Mouse (Mus musculus) thymus, adult 2 months (tissue): Measurements from ENCODE around the gene Nckap5. TPM values are rescaled to one million over a fixed set of nuclear protein-coding genes. Genes with fewer than 3 reads are reported as not detected.

Experiments used
- DNase-seq: peaks from one replicate; pipeline ENCODE4 v3.0.0; 2021
- H3K27ac ChIP-seq: fragments of 200-500 bp; 2 replicates; pipeline ENCODE4 v1.5.1; 2012; ENCODE audit warnings: low read length, control low read depth; ENCODE audit not compliant: control insufficient read depth, insufficient read depth
- H3K27me3 ChIP-seq: fragments of 200-500 bp; 2 replicates; pipeline ENCODE4 v1.6.1; 2012; ENCODE audit warnings: mild to moderate bottlenecking, low read length, moderate library complexity, mixed read lengths; ENCODE audit not compliant: control insufficient read depth, insufficient read depth
- H3K36me3 ChIP-seq: fragments of 200-500 bp; 2 replicates; pipeline ENCODE4 v1.6.1; 2012; ENCODE audit warnings: mild to moderate bottlenecking, low read length, moderate library complexity; ENCODE audit not compliant: control insufficient read depth, insufficient read depth
- H3K4me1 ChIP-seq: fragments of 200-500 bp; replicated peaks from 2 replicates; pipeline ENCODE4 v1.6.1; 2012; ENCODE audit warnings: low read length; ENCODE audit not compliant: control insufficient read depth, insufficient read depth
- H3K4me3 ChIP-seq: fragments of 200-500 bp; 2 replicates; pipeline ENCODE4 v1.5.1; 2012; ENCODE audit warnings: mild to moderate bottlenecking, low read length, control low read depth, moderate library complexity; ENCODE audit not compliant: control insufficient read depth, insufficient read depth
- CTCF ChIP-seq: fragments of 200-500 bp; IDR thresholded peaks from 2 replicates; pipeline ENCODE4 v1.5.1; 2012; ENCODE audit warnings: mild to moderate bottlenecking, control low read depth, low read length, moderate library complexity, borderline replicate concordance; ENCODE audit not compliant: control insufficient read depth, poor library complexity, insufficient read depth; ENCODE audit errors: extremely low read depth
- POLR2A ChIP-seq: fragments of 200-500 bp; IDR thresholded peaks from 2 replicates; pipeline ENCODE4 v1.6.1; 2012; ENCODE audit warnings: mild to moderate bottlenecking, low read length, control low read depth, moderate library complexity; ENCODE audit not compliant: control insufficient read depth, poor library complexity, insufficient read depth; ENCODE audit errors: extremely low read depth
- WGBS: fragments of 180-500 bp; shearing (Covaris S2); methylation state at CpG from one replicate; pipeline ENCODE4 v1.1.7; 2018; 5-methylcytosine and 5-hydroxymethylcytosine counted together
- polyA plus RNA-seq: library from polyadenylated mRNA; depleted of rRNA; stranded (reverse); fragments of >200 nt; gene quantifications from 2 replicates; pipeline ENCODE4 v1.2.3, GENCODE M21; 2012

Gene Nckap5
- polyA plus RNA-seq, 1 experiment: 0.50 TPM

DNA sequence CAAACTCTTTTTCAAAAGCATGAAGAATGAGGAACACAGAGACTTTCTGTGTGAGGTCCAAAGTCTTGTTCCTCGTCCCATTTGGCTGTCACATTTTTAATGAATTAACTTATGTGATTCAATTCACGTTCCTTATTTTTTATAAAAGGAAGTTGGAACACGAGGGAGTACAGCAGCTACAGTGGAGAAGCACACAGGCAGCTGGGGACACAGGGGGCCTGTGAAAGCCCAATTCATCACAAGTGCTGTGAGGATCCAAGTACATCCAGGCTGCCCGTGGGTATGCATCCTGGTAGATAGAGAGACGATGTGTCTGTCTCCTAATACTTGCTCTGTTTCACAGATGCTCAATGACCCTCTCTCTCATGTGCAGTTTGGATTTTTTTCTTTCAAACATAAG lies 576.2 kb downstream of the Nckap5 start:
- Histone ChIP-seq H3K4me1 (no peaks in the 10 kb centered on the region), H3K4me3 (no peak overlapping the region), H3K27me3 (no peaks in the 10 kb centered on the region), H3K27ac (no peak overlapping the region), H3K36me3 (no peaks in the 10 kb centered on the region)
- TF ChIP-seq CTCF: no peak
- TF ChIP-seq POLR2A: no peak
- WGBS: 66% methylated on average over 5 of the region's 5 CpGs
- DNase-seq: no peak

GRCm38 (mm10) chr1:126253934-126254333 lies 576.7 kb downstream of the Nckap5 start:
- H3K4me1 ChIP-seq: no peaks in the 10 kb centered on the region
- no peak for DNase-seq
- no peak overlapping the region for H3K27ac ChIP-seq
- no peaks in the 10 kb centered on the region for H3K36me3 ChIP-seq
- WGBS: 94% methylated on average over 7 of the region's 7 CpGs
- no peak overlapping the region for H3K4me3 ChIP-seq
- H3K27me3 ChIP-seq: no peaks in the 10 kb centered on the region
- TF ChIP-seq CTCF (no peak), POLR2A (no peak)

DNA sequence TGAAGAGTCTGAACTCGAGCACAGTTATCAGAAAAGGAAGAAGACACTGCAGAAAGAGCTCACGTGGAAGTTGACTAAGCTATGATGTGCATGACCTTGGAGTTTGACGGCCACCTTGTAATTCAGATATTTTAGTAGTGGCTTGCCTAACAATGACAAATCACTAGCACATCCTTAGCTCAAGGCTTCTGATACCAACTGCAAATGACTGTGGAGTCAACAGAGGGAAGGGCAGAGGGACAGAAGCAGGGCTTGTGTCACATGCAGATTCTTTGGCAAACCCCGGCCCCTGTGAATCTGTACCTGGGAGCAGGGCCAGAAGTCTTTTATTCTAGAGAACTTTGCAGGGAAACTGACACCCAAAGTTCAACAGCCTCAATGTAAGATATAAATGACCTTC lies 597.4 kb downstream of the Nckap5 start:
- no peaks in the 10 kb centered on the region for H3K36me3 ChIP-seq
- DNase-seq: no peak
- H3K4me3 ChIP-seq: no peak overlapping the region
- no peaks in the 10 kb centered on the region for H3K27me3 ChIP-seq
- 82% methylated on average over 4 of the region's 4 CpGs for WGBS
- no peak for TF ChIP-seq CTCF
- no peak for TF ChIP-seq POLR2A
- H3K4me1 ChIP-seq: no peaks in the 10 kb centered on the region
- H3K27ac ChIP-seq: no peak overlapping the region

GRCm38 (mm10) chr1:126231199-126231598 lies 599.4 kb downstream of the Nckap5 start:
- Histone ChIP-seq H3K4me1 (no peaks in the 10 kb centered on the region), H3K4me3 (no peak overlapping the region), H3K27ac (no peak overlapping the region), H3K27me3 (no peaks in the 10 kb centered on the region), H3K36me3 (no peaks in the 10 kb centered on the region)
- WGBS: 84% methylated on average over 9 of the region's 9 CpGs
- no peak for DNase-seq
- TF ChIP-seq CTCF (no peak), POLR2A (no peak)

- no peak overlapping the region for H3K27ac ChIP-seq
- DNase-seq: no peak
- no peak for TF ChIP-seq CTCF
- TF ChIP-seq POLR2A: no peak
Observed at GRCm38 (mm10) chr1:126210212-126210611, 620.4 kb downstream of the Nckap5 start.

GRCm38 (mm10) chr1:126209743-126210142 lies 620.9 kb downstream of the Nckap5 start:
- H3K4me1 ChIP-seq: no peaks in the 10 kb centered on the region
- no peak for TF ChIP-seq CTCF
- TF ChIP-seq POLR2A: no peak
- no peak overlapping the region for H3K4me3 ChIP-seq
- no peaks in the 10 kb centered on the region for H3K27me3 ChIP-seq
- 91% methylated on average over 5 of the region's 5 CpGs for WGBS
- DNase-seq: no peak
- H3K27ac ChIP-seq: no peak overlapping the region
- no peaks in the 10 kb centered on the region for H3K36me3 ChIP-seq

More at GRCm38 (mm10) chr1:126210212-126210611, 620.4 kb downstream of the Nckap5 start:
- Histone ChIP-seq H3K27me3 (no peaks in the 10 kb centered on the region), H3K4me3 (no peak overlapping the region), H3K4me1 (no peaks in the 10 kb centered on the region), H3K36me3 (no peaks in the 10 kb centered on the region)
- WGBS: 48% methylated on average over 6 of the region's 6 CpGs

- DNase-seq: no peak
- TF ChIP-seq POLR2A (no peak), CTCF (no peak)
- Histone ChIP-seq H3K4me1 (no peaks in the 10 kb centered on the region), H3K27ac (no peak overlapping the region), H3K36me3 (no peaks in the 10 kb centered on the region), H3K27me3 (no peaks in the 10 kb centered on the region), H3K4me3 (no peak overlapping the region)
- WGBS: 92% methylated on average over 7 of the region's 7 CpGs
Observed at GRCm38 (mm10) chr1:126209131-126209530, 621.5 kb downstream of the Nckap5 start.
